Mouse (Mus musculus): Measurements from ENCODE around the gene Cbs.
A peak's percentile ranks its signal among the peaks of the same experiment; 100 is the strongest.

Gene Cbs

GRCm38 (mm10) chr17:31590846-31591245, 46.2 kb downstream of the Cbs start:
- no peak for DNase-seq (ENCODE audit: low spot score in 2 of 2)

- no peak for DNase-seq (ENCODE audit: low spot score in 2 of 2)
These were observed 48.3 kb downstream of the Cbs start for GRCm38 (mm10) chr17:31588726-31589125.

GRCm38 (mm10) chr17:31588115-31588514, 48.9 kb downstream of the Cbs start:
- no peak for DNase-seq (ENCODE audit: low spot score in 2 of 2)

- DNase-seq (ENCODE audit: low spot score in 2 of 2): no peak
These were observed 53.3 kb downstream of the Cbs start for GRCm38 (mm10) chr17:31583781-31584180.

- no peak for DNase-seq (ENCODE audit: low spot score in 2 of 2)
These were observed 53.9 kb downstream of the Cbs start for GRCm38 (mm10) chr17:31583185-31583584.

- DNase-seq (ENCODE audit: low spot score in 2 of 2): no peak
These were observed 56.7 kb downstream of the Cbs start for GRCm38 (mm10) chr17:31580344-31580743.

- DNase-seq (ENCODE audit: low spot score in 2 of 2): no peak
These were observed 60.5 kb downstream of the Cbs start for GRCm38 (mm10) chr17:31576394-31577175.

- no peak for DNase-seq (ENCODE audit: low spot score in 2 of 2)
These were observed 62.4 kb downstream of the Cbs start for GRCm38 (mm10) chr17:31574662-31575061.

- DNase-seq (ENCODE audit: low spot score in 2 of 2): no peak
These were observed 65.3 kb downstream of the Cbs start for GRCm38 (mm10) chr17:31571689-31572088.

- DNase-seq (ENCODE audit: low spot score in 2 of 2): no peak
These were observed 66.6 kb downstream of the Cbs start for GRCm38 (mm10) chr17:31570321-31570925.

GRCm38 (mm10) chr17:31569756-31570155, 67.3 kb downstream of the Cbs start:
- no peak for DNase-seq (ENCODE audit: low spot score in 2 of 2)

GRCm38 (mm10) chr17:31566276-31566675, 70.8 kb downstream of the Cbs start:
- no peak for DNase-seq (ENCODE audit: low spot score in 2 of 2)

- peak; percentile 38 to 57 for DNase-seq (ENCODE audit: low spot score in 2 of 2)
These were observed 71.6 kb downstream of the Cbs start for GRCm38 (mm10) chr17:31565141-31566056.

- DNase-seq (ENCODE audit: low spot score in 2 of 2): no peak
These were observed 72.2 kb downstream of the Cbs start for GRCm38 (mm10) chr17:31564858-31565140.

- peak; percentile 97 to 99 for DNase-seq (ENCODE audit: low spot score in 2 of 2)
These were observed 72.8 kb downstream of the Cbs start, which contains the start of gene Pknox1 for GRCm38 (mm10) chr17:31564015-31564857. Gene Pknox1 (plus strand): TSS chr17:31564734.

GRCm38 (mm10) chr17:31563632-31564014, 73.4 kb downstream of the Cbs start:
- DNase-seq (ENCODE audit: low spot score in 2 of 2): peak in 1 of 2 experiments; percentile 21

- no peak for DNase-seq (ENCODE audit: low spot score in 2 of 2)
These were observed 77.8 kb downstream of the Cbs start for GRCm38 (mm10) chr17:31559021-31559789.

Data from natural killer cell, adult 2 months (primary cell).